Mouse (Mus musculus): ENCODE data around the gene Rab11fip4. TPM values are rescaled to one million over a fixed set of nuclear protein-coding genes. Genes with fewer than 3 reads are reported as not detected.
A peak's percentile ranks its signal among the peaks of the same experiment; 100 is the strongest.

The Rab11fip4 gene
- total and polyA plus RNA-seq, 2 experiments from 2014 or later = 19.9 to 68.3 TPM

GRCm38 (mm10) chr11:79660361-79661205 lies 69.6 kb downstream of the Rab11fip4 start:
- peak overlapping the region; percentile 59 for H3K9ac ChIP-seq (replicated peaks; ENCODE audit: low read length, poor library complexity, severe bottlenecking)
- H3K27me3 ChIP-seq (ENCODE audit: insufficient read depth, low read length) = no peaks in the 10 kb centered on the region
- H3K4me3 ChIP-seq (ENCODE audit: low read depth, low read length) = peak overlapping the region; percentile 59
- peak overlapping the region; percentile 13; the same call in 1 of the 2 replicates for H3K27ac ChIP-seq (ENCODE audit: low read depth, low read length)
- no peaks in the 10 kb centered on the region for H3K36me3 ChIP-seq (ENCODE audit: insufficient read depth, low read length)
- ATAC-seq (ENCODE audit: low FRiP score) (peak; percentile 82), DNase-seq (ENCODE audit: low spot score) (peak; percentile 81)
- no peaks in the 10 kb centered on the region for H3K9me3 ChIP-seq (ENCODE audit: low read length)
- H3K4me2 ChIP-seq (ENCODE audit: low read depth, low read length, poor library complexity, severe bottlenecking) = peak overlapping the region; percentile 84
- WGBS = under 1% methylated on average over 54 of the region's 69 CpGs
- peaks cover 3% of the 10 kb centered on the region; the same call in 1 of the 2 replicates for H3K4me1 ChIP-seq (ENCODE audit: insufficient read depth, low read length)
- TF ChIP-seq CTCF (IDR thresholded peaks at IDR 0.05) = no peak

- TF ChIP-seq CTCF (IDR thresholded peaks at IDR 0.05) = no peak
- peak overlapping the region; percentile 84 for H3K4me2 ChIP-seq (ENCODE audit: low read depth, low read length, poor library complexity, severe bottlenecking)
- H3K4me3 ChIP-seq (ENCODE audit: low read depth, low read length) = no peak overlapping the region; the same call in 1 of the 2 replicates
- H3K27me3 ChIP-seq (ENCODE audit: insufficient read depth, low read length) = no peaks in the 10 kb centered on the region
- no peaks in the 10 kb centered on the region for H3K9me3 ChIP-seq (ENCODE audit: low read length)
- no peak overlapping the region for H3K9ac ChIP-seq (replicated peaks; ENCODE audit: low read length, poor library complexity, severe bottlenecking)
- H3K27ac ChIP-seq (ENCODE audit: low read depth, low read length) = no peak overlapping the region
- peaks cover 3% of the 10 kb centered on the region; the same call in 1 of the 2 replicates for H3K4me1 ChIP-seq (ENCODE audit: insufficient read depth, low read length)
- WGBS = 63% methylated on average over 6 of the region's 6 CpGs
- ATAC-seq (ENCODE audit: low FRiP score) (no peak), DNase-seq (ENCODE audit: low spot score) (no peak)
- no peaks in the 10 kb centered on the region for H3K36me3 ChIP-seq (ENCODE audit: insufficient read depth, low read length)
Observed at GRCm38 (mm10) chr11:79661877-79662545, 71.0 kb downstream of the Rab11fip4 start.

- Histone ChIP-seq H3K9me3 (ENCODE audit: low read length) (no peaks in the 10 kb centered on the region), H3K36me3 (ENCODE audit: insufficient read depth, low read length) (peaks cover 2% of the 10 kb centered on the region; the same call in 1 of the 2 replicates), H3K27ac (ENCODE audit: low read depth, low read length) (no peak overlapping the region), H3K4me3 (ENCODE audit: low read depth, low read length) (no peak overlapping the region), H3K27me3 (ENCODE audit: insufficient read depth, low read length) (no peaks in the 10 kb centered on the region), H3K4me2 (ENCODE audit: low read depth, low read length, poor library complexity, severe bottlenecking) (no peak overlapping the region), H3K4me1 (ENCODE audit: insufficient read depth, low read length) (peaks cover 3% of the 10 kb centered on the region; the same call in 1 of the 2 replicates), H3K9ac (replicated peaks; ENCODE audit: low read length, poor library complexity, severe bottlenecking) (0 out of 2 replicates have a peak overlapping the region, but pooled peaks have one; percentile 5)
- WGBS = 82% methylated on average over 9 of the region's 9 CpGs
- ATAC-seq (ENCODE audit: low FRiP score) = no peak
- DNase-seq (ENCODE audit: low spot score) = no peak
- TF ChIP-seq CTCF (IDR thresholded peaks at IDR 0.05) = no peak
Observed at GRCm38 (mm10) chr11:79663158-79663557, 72.1 kb downstream of the Rab11fip4 start.

GRCm38 (mm10) chr11:79663570-79663969 lies 72.6 kb downstream of the Rab11fip4 start:
- ATAC-seq (ENCODE audit: low FRiP score) (no peak), DNase-seq (ENCODE audit: low spot score) (no peak)
- Histone ChIP-seq H3K36me3 (ENCODE audit: insufficient read depth, low read length) (peaks cover 4% of the 10 kb centered on the region; the same call in 1 of the 2 replicates), H3K4me2 (ENCODE audit: low read depth, low read length, poor library complexity, severe bottlenecking) (no peak overlapping the region), H3K4me3 (ENCODE audit: low read depth, low read length) (no peak overlapping the region), H3K27me3 (ENCODE audit: insufficient read depth, low read length) (no peaks in the 10 kb centered on the region), H3K27ac (ENCODE audit: low read depth, low read length) (no peak overlapping the region), H3K4me1 (ENCODE audit: insufficient read depth, low read length) (peaks cover 3% of the 10 kb centered on the region; the same call in 1 of the 2 replicates), H3K9ac (replicated peaks; ENCODE audit: low read length, poor library complexity, severe bottlenecking) (0 out of 2 replicates have a peak overlapping the region, but pooled peaks have one; percentile 5), H3K9me3 (ENCODE audit: low read length) (no peaks in the 10 kb centered on the region)
- WGBS = 86% methylated on average over 7 of the region's 7 CpGs
- TF ChIP-seq CTCF (IDR thresholded peaks at IDR 0.05) = no peak

GRCm38 (mm10) chr11:79666544-79666943 lies 75.5 kb downstream of the Rab11fip4 start:
- Histone ChIP-seq H3K9ac (replicated peaks; ENCODE audit: low read length, poor library complexity, severe bottlenecking) (no peak overlapping the region), H3K9me3 (ENCODE audit: low read length) (no peaks in the 10 kb centered on the region), H3K27me3 (ENCODE audit: insufficient read depth, low read length) (no peaks in the 10 kb centered on the region), H3K4me3 (ENCODE audit: low read depth, low read length) (no peak overlapping the region), H3K36me3 (ENCODE audit: insufficient read depth, low read length) (peaks cover 4% of the 10 kb centered on the region; the same call in 1 of the 2 replicates), H3K4me1 (ENCODE audit: insufficient read depth, low read length) (peaks cover 8% of the 10 kb centered on the region; the same call in 1 of the 2 replicates), H3K27ac (ENCODE audit: low read depth, low read length) (no peak overlapping the region), H3K4me2 (ENCODE audit: low read depth, low read length, poor library complexity, severe bottlenecking) (no peak overlapping the region)
- DNase-seq (ENCODE audit: low spot score) (no peak), ATAC-seq (ENCODE audit: low FRiP score) (no peak)
- WGBS = 89% methylated on average over 8 of the region's 8 CpGs
- TF ChIP-seq CTCF (IDR thresholded peaks at IDR 0.05) = no peak

All from midbrain, postnatal 0 days (tissue).